Mouse (Mus musculus) hindbrain, embryonic 10.5 days (tissue): Measurements from ENCODE around the gene Grm1. TPM values are rescaled to one million over a fixed set of nuclear protein-coding genes. Genes with fewer than 3 reads are reported as not detected.

Experiments
- DNase-seq: peaks from one replicate; pipeline ENCODE4 v3.0.0-alpha.2; 2017; ENCODE audit warnings: low spot score
- H3K27ac ChIP-seq: fragments of 300-500 bp; sonication (generic); 2 replicates; pipeline ENCODE4 v1.5.1; 2016; ENCODE audit warnings: mild to moderate bottlenecking, moderate library complexity
- H3K27me3 ChIP-seq: fragments of 300-500 bp; sonication (generic); 2 replicates; pipeline ENCODE4 v1.6.1; 2016; ENCODE audit warnings: mild to moderate bottlenecking; ENCODE audit not compliant: poor library complexity, insufficient read depth, severe bottlenecking
- H3K36me3 ChIP-seq: fragments of 300-500 bp; sonication (generic); 2 replicates; pipeline ENCODE4 v1.6.1; 2016; ENCODE audit warnings: mild to moderate bottlenecking, moderate library complexity
- H3K4me1 ChIP-seq: fragments of 300-500 bp; sonication (generic); replicated peaks from 2 replicates; pipeline ENCODE4 v1.6.1; 2016; ENCODE audit warnings: mild to moderate bottlenecking
- H3K4me3 ChIP-seq: fragments of 300-500 bp; sonication (generic); 2 replicates; pipeline ENCODE4 v1.5.1; 2016; ENCODE audit warnings: mild to moderate bottlenecking, moderate library complexity
- H3K9me3 ChIP-seq: fragments of 300-500 bp; sonication (generic); 2 replicates; pipeline ENCODE4 v1.6.1; 2016; ENCODE audit warnings: mild to moderate bottlenecking, moderate library complexity
- WGBS: fragments of 180-500 bp; shearing (Covaris S2); methylation state at CpG from one replicate; pipeline ENCODE4 v1.1.7; 2016; 5-methylcytosine and 5-hydroxymethylcytosine counted together
- polyA plus RNA-seq: library from polyadenylated mRNA; unstranded; fragments of >200 nt; fragmentation: Nextera tagmentation; extraction: Ambion mirVana; gene quantifications from 2 replicates; pipeline ENCODE4 v1.2.1, GENCODE M21; 2016

The Grm1 gene
- polyA plus RNA-seq, 1 experiment from 2014 or later: 0.12 TPM

GRCm38 (mm10) chr10:10733092-10733491 is 349.1 kb downstream of the Grm1 start:
- Histone ChIP-seq H3K4me1 (no peaks in the 10 kb centered on the region), H3K4me3 (no peak overlapping the region), H3K9me3 (no peaks in the 10 kb centered on the region), H3K36me3 (no peaks in the 10 kb centered on the region), H3K27me3 (no peaks in the 10 kb centered on the region), H3K27ac (no peak overlapping the region)
- WGBS: 90% methylated on average over 5 of the region's 5 CpGs
- no peak for DNase-seq

DNA sequence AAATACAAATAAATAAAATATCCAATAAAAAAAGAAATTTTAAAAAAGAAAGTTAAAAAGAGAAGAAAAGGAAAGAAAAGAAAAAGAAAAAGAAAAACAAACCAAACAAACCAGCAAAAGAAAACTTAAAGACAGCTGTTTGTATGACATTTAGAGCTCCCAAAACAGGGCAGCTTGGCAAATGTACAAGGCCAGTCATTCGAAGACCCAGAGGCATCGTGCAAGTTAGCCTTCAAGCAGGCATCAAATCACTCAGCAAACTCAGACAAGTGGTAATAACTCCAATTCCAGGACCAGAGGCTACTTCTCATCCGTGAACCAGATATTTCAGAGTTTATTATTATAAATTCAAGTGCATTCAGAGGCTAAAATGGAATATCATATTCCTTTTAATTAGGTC is 355.7 kb downstream of the Grm1 start:
- no peaks in the 10 kb centered on the region for H3K36me3 ChIP-seq
- no peaks in the 10 kb centered on the region for H3K27me3 ChIP-seq
- no peaks in the 10 kb centered on the region for H3K4me1 ChIP-seq
- WGBS: 86% methylated on average over 3 of the region's 3 CpGs
- no peak overlapping the region for H3K4me3 ChIP-seq
- no peak for DNase-seq
- no peak overlapping the region for H3K27ac ChIP-seq
- H3K9me3 ChIP-seq: no peaks in the 10 kb centered on the region

DNA sequence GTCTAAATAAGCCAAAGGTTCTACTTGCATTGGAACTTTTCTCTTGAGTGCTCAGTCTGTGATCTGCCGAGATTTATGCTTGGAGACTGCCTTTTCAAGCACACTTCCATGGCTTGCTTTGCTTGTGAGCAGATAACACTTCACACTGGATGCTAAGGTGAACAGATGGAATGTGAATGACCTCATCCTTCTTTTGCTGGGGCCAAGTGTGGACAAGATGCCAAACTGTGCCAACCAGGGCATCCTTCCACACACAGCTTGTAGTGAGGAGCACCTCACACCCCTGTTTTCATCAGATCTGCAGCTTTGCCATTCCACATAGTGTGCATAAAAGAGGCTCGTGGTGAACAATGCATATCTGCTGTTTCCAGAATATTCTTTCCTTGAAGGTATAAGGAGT is 371.3 kb downstream of the Grm1 start:
- H3K9me3 ChIP-seq: no peaks in the 10 kb centered on the region
- WGBS: 83% methylated on average over 2 of the region's 2 CpGs
- H3K27ac ChIP-seq: no peak overlapping the region
- no peaks in the 10 kb centered on the region for H3K4me1 ChIP-seq
- no peak for DNase-seq
- H3K36me3 ChIP-seq: no peaks in the 10 kb centered on the region
- H3K27me3 ChIP-seq: no peaks in the 10 kb centered on the region
- no peak overlapping the region for H3K4me3 ChIP-seq

DNA sequence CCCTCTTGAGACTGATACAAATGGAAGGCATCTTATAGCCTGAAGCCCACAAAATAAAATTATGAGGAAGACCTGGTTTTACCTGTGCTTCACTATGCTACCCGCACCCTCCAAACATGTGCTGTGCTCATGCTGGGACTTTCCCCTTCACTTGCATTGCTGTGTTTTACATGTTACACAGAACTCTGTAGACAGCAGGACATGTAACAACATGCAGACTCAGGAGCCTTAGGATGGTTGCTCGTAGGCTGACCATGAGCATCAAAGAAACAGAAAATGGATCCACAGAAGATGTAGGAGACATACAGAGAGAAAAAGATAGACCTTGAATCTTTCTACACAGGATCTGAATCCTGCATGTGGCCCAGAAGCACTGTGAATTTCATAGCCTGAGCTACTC is 371.8 kb downstream of the Grm1 start:
- WGBS: 96% methylated on average over 2 of the region's 2 CpGs
- H3K4me1 ChIP-seq: no peaks in the 10 kb centered on the region
- no peaks in the 10 kb centered on the region for H3K9me3 ChIP-seq
- no peaks in the 10 kb centered on the region for H3K36me3 ChIP-seq
- H3K27ac ChIP-seq: no peak overlapping the region
- H3K4me3 ChIP-seq: no peak overlapping the region
- DNase-seq: no peak
- no peaks in the 10 kb centered on the region for H3K27me3 ChIP-seq

DNA sequence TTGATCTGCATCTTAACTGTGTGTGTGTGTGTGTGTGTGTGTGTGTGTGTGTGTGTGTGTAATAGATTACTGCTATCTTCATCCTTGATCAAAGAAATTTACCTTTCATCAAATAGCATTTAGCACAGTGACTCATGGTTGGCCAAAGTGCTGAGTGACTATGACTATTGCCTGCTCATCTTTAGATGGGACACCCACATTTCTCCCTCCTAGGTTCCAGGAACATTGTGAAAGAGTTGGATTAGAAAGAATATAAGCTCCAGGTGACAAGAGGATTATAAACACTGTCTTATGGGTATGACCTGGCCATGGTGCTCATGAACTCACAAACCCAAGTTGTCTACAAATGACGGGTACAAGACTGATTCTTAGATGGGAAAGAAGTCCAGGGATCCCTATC is 374.1 kb downstream of the Grm1 start:
- 76% methylated on average over 1 of the region's 1 CpGs for WGBS
- no peaks in the 10 kb centered on the region for H3K9me3 ChIP-seq
- H3K4me1 ChIP-seq: no peaks in the 10 kb centered on the region
- no peak overlapping the region for H3K4me3 ChIP-seq
- H3K27me3 ChIP-seq: no peaks in the 10 kb centered on the region
- H3K36me3 ChIP-seq: no peaks in the 10 kb centered on the region
- no peak for DNase-seq
- no peak overlapping the region for H3K27ac ChIP-seq

- no peaks in the 10 kb centered on the region for H3K27me3 ChIP-seq
- H3K4me3 ChIP-seq: no peak overlapping the region
- no peaks in the 10 kb centered on the region for H3K9me3 ChIP-seq
- H3K36me3 ChIP-seq: no peaks in the 10 kb centered on the region
- DNase-seq: no peak
- H3K27ac ChIP-seq: no peak overlapping the region
- 88% methylated on average over 1 of the region's 1 CpGs for WGBS
- H3K4me1 ChIP-seq: no peaks in the 10 kb centered on the region
Observed at GRCm38 (mm10) chr10:10701326-10701725, 380.8 kb downstream of the Grm1 start.

- Histone ChIP-seq H3K27me3 (no peaks in the 10 kb centered on the region), H3K9me3 (no peaks in the 10 kb centered on the region), H3K4me1 (no peaks in the 10 kb centered on the region), H3K4me3 (no peak overlapping the region), H3K27ac (no peak overlapping the region), H3K36me3 (no peaks in the 10 kb centered on the region)
- no peak for DNase-seq
- 75% methylated on average over 1 of the region's 1 CpGs for WGBS
Observed at GRCm38 (mm10) chr10:10700903-10701302, 381.3 kb downstream of the Grm1 start.

- no peaks in the 10 kb centered on the region for H3K27me3 ChIP-seq
- WGBS: 80% methylated on average over 6 of the region's 6 CpGs
- no peak overlapping the region for H3K27ac ChIP-seq
- no peaks in the 10 kb centered on the region for H3K36me3 ChIP-seq
- H3K4me1 ChIP-seq: no peaks in the 10 kb centered on the region
- no peak for DNase-seq
- no peak overlapping the region for H3K4me3 ChIP-seq
- H3K9me3 ChIP-seq: no peaks in the 10 kb centered on the region
Observed at GRCm38 (mm10) chr10:10697497-10697896, 384.7 kb downstream of the Grm1 start.

- WGBS: 15% methylated on average over 11 of the region's 11 CpGs
- Histone ChIP-seq H3K4me1 (peaks cover 13% of the 10 kb centered on the region), H3K9me3 (no peaks in the 10 kb centered on the region), H3K4me3 (peak overlapping the region; percentile 60), H3K27me3 (peaks cover 8% of the 10 kb centered on the region; the same call in 1 of the 2 replicates), H3K36me3 (no peaks in the 10 kb centered on the region), H3K27ac (peak overlapping the region; percentile 6; the same call in 1 of the 2 replicates)
- DNase-seq: peak; percentile 6
Observed at GRCm38 (mm10) chr10:10689668-10690223, 392.4 kb downstream of the Grm1 start.

DNA sequence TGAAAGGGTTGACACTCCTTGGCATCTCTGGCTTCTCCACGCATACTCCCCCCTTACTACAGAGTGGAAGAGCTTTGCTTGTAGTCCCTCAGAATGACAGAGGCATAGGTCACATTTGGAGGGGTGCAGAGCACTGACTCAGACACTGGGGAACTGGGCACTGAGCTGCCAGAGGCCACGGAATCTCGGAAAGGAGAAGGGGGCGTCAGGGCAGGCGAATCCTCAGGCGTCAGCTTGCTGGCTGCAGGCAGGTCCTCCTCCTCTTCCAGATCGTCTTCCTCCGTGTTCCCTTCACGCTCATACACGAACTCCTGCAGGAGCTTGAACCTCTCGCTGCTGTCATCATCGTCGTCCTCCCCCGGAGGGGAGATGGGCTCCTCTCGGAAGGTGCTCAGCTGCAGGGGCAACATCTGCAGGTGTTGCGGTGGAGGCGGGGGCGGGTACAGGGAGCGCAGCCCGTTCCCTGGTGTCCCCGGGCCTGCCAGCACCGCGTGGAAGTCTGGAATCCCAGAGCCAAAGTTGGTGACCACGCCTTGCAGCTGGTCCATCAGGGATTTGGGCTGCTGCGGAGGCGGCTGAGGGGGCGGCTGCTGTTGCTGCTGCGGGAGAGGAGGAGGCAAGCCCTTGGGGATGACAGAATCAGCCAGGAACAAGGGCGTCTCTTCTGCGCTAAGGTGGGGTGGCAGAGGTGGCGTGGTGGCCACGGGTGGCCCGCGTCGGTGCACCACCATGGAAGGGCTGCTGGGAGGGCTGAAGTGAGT is 393.1 kb downstream of the Grm1 start:
- 2% methylated on average over 35 of the region's 35 CpGs for WGBS
- H3K27ac ChIP-seq: peak overlapping the region; percentile 6; the same call in 1 of the 2 replicates
- H3K27me3 ChIP-seq: peaks cover 8% of the 10 kb centered on the region; the same call in 1 of the 2 replicates
- peaks cover 13% of the 10 kb centered on the region for H3K4me1 ChIP-seq
- peak overlapping the region; percentile 60 for H3K4me3 ChIP-seq
- peak; percentile 31 for DNase-seq
- no peaks in the 10 kb centered on the region for H3K36me3 ChIP-seq
- H3K9me3 ChIP-seq: no peaks in the 10 kb centered on the region

GRCm38 (mm10) chr10:10681048-10681447 is 401.1 kb downstream of the Grm1 start, which contains the start of gene Gm10944:
Gene Gm10944, plus strand, starts transcription at chr10:10681348.
- Histone ChIP-seq H3K9me3 (no peaks in the 10 kb centered on the region), H3K4me1 (no peaks in the 10 kb centered on the region), H3K27me3 (no peaks in the 10 kb centered on the region), H3K36me3 (no peaks in the 10 kb centered on the region), H3K4me3 (no peak within 1 kb of the TSS), H3K27ac (no peak within 1 kb of the TSS)
- no peak for DNase-seq
- 96% methylated on average over 1 of the region's 1 CpGs for WGBS

- DNase-seq: no peak
- H3K9me3 ChIP-seq: no peaks in the 10 kb centered on the region
- no peaks in the 10 kb centered on the region for H3K4me1 ChIP-seq
- no peaks in the 10 kb centered on the region for H3K27me3 ChIP-seq
- H3K27ac ChIP-seq: no peak overlapping the region
- H3K36me3 ChIP-seq: no peaks in the 10 kb centered on the region
- 79% methylated on average over 3 of the region's 3 CpGs for WGBS
- H3K4me3 ChIP-seq: no peak overlapping the region
Observed at GRCm38 (mm10) chr10:10659976-10660375, 422.2 kb downstream of the Grm1 start.

GRCm38 (mm10) chr10:10659161-10659560 is 423.0 kb downstream of the Grm1 start:
- 86% methylated on average over 3 of the region's 3 CpGs for WGBS
- Histone ChIP-seq H3K4me1 (no peaks in the 10 kb centered on the region), H3K27ac (no peak overlapping the region), H3K27me3 (no peaks in the 10 kb centered on the region), H3K36me3 (no peaks in the 10 kb centered on the region), H3K9me3 (no peaks in the 10 kb centered on the region), H3K4me3 (no peak overlapping the region)
- DNase-seq: no peak
